Mouse (Mus musculus): Measurements from ENCODE around the gene Arid1b.

Gene Arid1b

DNA sequence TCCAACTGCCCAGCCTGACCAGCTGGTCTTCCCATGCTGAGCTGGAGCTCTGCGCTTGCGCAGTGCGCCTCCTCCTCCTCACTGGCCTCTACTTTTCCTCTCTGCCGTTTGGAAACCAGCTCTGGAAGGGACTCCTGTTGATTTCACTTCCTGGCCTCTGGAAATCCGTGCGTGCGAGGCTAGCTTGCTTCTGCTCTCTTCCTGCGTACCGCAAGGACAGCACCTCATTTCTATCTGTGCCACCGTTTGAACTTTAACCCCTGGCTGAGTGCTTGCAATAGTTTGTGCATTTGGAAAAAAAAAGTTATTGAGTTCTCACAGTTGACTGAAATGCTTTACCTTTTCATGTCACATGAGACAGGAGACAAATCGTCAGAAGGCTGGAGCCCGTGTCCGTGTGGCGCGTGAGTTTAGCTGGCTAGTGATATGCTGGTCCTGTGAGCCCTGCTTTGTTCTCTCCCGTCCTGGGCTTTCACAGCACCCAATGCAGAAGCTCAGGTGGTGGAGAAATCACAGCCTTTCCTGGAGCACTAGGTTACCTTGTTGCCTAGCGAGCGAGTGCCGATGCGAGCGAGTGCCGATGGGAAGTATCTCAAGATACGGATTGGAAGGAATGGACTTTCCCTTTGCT lies 20.3 kb downstream of the Arid1b start:
- DNase-seq (ENCODE audit: extremely low read depth, insufficient read length, low spot score), result no peak

DNA sequence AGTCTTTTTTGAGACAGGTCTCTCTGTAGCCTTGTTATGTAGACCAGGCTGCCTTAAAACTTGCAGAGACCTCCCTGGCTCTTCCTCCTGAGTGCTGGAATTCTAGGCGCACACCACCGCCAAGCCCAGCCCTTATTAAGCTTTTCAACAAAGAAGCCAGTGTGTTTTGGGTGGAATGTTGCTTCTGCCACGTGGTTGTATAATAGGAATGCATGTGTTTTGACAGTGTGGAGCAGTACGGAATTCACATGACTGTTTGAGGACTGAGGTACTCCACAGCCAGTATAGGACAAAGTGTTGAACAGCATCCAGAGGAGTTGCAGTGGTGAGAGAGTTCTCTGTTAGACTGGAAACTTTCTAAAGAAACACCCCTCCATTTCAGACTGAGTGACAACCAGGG lies 22.3 kb downstream of the Arid1b start:
- no peak for DNase-seq (ENCODE audit: extremely low read depth, insufficient read length, low spot score)

DNA sequence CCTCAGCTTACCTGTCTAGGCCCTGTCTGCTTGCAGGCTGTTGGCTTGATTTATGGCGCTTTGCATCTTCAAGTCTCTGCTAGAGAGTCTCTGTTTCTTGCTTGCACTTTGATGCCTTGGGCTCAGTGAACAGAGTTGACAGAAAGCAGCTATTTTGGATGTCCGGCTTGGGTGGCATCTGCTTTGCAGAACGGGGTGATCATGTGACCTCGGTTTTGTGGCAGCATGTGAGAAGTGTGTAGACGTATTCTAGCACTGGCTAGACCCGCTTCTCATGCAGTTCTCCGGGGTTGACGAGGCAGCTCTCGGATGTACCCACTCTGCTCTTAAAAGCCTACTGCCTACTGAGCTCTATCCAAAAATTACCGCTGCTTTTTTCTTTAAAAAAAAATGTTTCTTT lies 22.9 kb downstream of the Arid1b start:
- no peak for DNase-seq (ENCODE audit: extremely low read depth, insufficient read length, low spot score)

DNA sequence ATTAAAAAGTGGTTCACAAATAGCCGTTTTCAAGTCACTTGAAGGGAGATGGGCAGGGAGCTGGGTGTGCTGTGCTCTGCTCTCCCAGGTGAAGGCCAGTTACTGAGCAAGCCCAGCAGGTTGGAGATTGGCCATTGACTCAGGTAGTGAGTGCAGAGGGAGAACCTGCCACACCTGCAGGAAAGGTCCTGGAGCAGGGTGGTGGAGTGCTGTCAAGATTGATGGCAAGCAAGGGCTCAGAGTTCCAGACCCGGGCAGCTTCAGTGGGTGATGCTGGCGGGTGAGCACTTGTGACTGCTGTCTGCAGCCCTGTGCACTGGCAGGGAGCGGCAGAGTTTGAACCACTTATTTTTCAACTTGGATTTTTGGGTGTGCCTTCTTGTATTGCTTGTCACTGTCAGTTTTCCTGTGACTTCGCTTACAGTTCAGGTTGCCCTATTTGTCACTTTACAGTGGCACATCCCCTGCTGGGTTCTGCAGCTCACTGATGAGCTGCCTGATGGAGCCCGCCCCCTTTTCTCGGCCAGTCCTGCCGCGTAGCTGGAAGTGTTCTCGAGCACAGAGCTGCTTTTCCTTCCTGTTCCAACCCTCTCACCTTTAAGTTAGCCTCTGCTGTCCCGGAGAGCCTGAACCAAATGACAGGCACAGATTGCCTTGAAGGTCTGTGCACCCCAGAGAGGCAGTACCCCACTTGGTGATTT lies 27.3 kb downstream of the Arid1b start:
- no peak for DNase-seq (ENCODE audit: extremely low read depth, insufficient read length, low spot score)

DNA sequence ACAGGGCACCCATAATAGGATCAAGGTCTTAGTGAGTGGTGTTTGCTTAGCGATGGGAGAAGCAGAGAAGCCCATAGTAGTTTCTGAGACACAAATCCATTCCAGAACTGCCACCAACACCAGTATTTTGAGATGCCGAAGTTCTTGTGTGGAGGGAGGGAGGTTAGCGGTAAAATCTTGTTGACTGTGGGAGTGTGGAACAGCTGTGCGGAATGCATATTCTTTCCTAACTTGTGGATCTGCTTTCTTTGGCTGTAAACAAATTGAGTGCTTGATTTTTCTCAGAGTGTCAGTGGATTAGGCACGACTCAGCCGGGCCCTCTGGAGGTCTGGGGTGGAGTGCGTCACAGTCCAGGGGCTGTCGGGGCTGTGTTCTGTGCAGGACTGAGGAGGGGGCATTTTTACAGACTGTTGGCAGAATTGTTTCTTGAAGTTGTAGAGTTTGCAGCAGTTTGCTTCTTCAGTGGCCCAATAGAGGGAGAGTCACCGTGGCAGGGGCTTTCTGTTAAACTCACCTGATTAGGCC lies 27.9 kb downstream of the Arid1b start:
- DNase-seq (ENCODE audit: extremely low read depth, insufficient read length, low spot score), result no peak

DNA sequence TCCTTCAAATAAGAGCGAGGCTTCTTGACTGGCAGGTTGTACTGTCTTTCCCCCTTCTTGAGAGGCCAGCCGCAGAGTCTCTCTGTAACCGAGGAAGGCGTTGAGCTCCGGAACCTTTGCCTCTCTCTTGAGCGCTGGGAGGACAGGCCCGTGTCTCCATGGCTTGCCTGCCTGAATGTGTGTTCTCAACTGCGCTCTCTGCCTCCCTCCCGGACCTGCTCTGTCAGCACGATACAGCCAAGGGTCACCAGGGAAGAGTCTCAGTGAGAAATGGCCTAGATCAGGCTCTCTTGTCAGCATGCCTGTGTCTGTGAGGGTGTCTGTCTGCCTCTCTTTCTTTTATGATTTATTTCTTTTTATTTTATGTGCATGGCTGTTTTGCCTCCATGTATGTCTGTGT lies 29.6 kb downstream of the Arid1b start:
- no peak for DNase-seq (ENCODE audit: extremely low read depth, insufficient read length, low spot score)

DNA sequence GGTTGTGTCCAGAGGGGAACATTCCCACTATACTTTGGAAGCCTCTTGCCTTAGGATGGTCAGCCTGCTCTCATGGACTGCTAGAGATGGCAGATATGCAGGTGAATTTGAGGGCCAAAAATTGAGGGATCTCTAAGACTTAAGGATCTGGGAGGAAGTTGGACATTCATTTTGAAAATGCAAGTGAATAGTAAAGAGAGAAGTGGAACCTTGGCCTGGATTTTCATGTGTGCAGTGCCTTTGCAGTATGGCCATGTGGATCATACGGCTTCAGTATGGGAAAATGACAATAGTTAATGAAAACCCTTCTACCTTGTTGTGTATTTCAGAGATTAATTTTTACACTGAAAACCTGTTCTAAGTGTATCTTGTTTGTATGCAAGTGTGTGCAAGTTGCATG lies 31.3 kb downstream of the Arid1b start:
- no peak for DNase-seq (ENCODE audit: extremely low read depth, insufficient read length, low spot score)

DNA sequence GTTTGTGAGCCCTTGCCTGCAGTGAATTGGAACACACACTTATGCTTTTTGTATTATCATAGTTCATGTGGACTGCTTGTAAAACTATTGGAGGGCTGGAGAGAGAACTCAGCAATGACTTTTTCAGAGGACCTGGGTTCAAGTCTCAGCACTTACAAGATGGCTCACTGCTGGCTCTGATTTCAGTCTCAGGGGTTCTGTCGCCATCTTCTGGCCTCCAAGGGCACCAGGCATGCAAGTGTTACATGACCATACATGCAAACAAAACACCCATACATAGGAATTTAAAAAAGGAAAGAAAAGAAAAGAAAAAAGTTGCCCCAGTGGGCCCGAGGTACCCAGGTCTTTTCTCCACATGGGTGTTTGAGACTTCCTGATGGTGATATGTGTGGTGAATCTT lies 32.4 kb downstream of the Arid1b start:
- no peak for DNase-seq (ENCODE audit: extremely low read depth, insufficient read length, low spot score)

DNA sequence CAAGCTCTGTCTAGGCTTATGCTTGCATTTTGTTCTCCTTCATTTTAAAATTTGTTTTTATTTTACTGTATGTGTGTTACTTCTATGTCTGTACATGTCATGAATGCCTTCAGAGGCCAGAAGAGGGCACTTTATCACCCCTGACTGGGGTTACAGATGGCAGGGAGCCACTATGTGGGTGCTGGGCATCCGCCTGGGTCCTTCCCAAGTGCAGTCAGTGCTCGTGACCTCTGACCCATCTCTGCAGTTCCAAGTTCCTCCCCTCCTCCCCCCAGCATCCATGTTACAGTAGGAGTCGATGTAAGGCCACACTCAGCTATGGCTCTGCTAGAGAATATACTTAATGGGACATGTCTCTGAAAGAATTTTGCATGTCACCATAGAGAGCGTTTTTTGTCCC lies 35.0 kb downstream of the Arid1b start:
- no peak for DNase-seq (ENCODE audit: extremely low read depth, insufficient read length, low spot score)

DNA sequence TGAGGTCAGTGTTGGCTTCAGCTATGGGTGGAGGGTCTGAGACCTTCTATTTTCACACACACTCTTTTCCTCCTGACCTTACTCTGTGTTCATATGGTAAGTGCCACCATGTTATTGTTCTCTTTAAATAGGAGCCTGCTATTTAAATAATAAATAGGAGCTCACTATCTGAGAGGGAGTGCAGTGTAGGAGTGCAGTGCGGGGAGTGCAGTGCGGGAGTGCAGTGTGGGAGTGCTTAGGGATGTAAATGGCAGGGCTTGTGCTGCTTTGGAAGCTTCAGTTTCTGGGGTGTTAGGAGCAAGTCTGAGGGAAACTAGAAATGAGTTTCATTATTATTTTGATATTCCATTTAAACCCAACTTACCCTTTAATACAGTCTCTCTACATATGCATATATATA lies 36.2 kb downstream of the Arid1b start:
- no peak for DNase-seq (ENCODE audit: extremely low read depth, insufficient read length, low spot score)

DNA sequence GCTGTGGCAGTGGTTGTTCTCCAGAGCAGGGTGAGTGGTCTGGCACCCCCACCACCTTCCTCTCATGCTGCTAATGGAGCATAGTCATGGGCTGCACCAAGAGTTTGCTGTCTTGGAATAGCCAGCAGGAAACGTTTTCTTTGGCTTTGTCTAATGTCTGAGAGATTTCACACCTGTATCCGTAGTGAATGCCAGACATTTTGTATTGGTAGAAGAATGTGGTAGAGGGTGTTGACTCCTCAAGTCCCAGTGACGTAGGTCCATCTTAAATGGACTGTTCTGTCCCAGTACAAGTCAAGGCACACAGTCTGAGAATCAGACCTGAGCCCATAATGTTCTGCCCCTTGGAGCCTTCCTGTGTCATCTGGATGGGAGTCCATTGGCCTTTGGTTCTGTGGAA lies 39.2 kb downstream of the Arid1b start:
- DNase-seq (ENCODE audit: extremely low read depth, insufficient read length, low spot score), result no peak

DNA sequence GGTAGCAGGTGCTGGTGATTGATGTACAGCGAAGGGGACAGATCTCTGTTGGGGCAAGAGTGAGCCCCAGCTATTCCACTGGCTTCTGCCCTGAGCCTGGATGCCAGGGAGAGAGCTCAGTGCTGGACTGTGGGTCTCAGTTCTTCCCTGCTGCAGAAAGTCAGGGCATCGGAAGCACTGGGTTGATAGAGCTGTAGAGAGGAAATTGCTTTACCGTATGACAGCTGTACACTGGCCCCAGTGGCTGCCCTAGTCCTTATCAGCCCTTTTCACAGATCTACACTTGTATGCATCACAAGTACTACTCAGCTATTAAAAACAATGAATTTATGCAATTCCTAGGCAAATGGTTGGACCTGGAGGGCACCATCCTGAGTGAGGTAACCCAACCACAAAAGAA lies 40.1 kb downstream of the Arid1b start:
- no peak for DNase-seq (ENCODE audit: extremely low read depth, insufficient read length, low spot score)

DNA sequence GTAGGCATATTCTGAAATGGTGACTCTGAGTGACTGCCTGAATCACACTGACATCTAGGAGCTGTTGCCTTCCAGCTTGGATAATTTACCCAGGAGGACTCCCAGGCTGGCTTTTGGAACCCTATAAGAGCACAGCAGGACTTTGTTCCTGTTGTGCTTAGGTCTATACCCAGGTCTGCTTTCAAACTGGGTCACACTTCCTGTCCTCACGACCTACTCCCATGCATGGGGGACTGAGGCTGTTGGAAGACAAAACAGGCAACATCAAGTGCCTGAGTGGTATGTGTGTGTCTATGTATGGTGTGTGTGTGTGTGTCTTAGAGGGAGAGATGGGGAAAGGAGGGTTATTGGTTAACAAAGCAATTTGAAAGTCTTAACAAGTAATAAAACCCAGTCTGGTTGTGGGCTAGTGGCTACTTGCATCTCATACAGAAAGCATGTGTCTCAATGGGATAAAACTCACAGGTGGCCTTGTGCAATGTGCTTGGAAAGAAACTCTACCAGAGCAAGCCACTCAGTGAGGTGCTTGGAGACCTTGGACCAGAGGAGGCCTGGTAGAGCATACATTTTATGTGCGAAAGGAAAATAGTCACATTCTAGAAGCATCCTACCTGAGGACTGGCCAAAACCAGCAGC lies 42.2 kb downstream of the Arid1b start:
- DNase-seq (ENCODE audit: extremely low read depth, insufficient read length, low spot score), result no peak

DNA sequence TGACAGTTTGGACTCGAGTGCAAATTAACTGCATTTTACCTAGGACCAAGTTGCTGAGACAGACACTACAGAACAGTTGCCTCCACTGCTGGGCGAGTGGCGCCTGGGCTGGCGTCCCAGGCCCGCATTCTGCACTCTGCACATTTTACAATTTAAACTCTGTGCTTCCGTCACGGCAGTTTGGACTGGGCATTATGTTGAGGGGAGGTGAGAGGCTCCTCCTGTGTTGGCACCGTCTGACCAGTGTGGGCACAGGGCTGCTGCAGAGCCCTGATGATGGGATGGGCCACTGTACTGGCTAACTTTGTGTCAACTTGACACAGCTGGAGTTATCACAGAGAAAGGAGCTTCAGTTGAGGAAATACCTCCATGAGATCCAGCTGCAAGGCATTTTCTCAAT lies 43.1 kb downstream of the Arid1b start:
- no peak for DNase-seq (ENCODE audit: extremely low read depth, insufficient read length, low spot score)

DNA sequence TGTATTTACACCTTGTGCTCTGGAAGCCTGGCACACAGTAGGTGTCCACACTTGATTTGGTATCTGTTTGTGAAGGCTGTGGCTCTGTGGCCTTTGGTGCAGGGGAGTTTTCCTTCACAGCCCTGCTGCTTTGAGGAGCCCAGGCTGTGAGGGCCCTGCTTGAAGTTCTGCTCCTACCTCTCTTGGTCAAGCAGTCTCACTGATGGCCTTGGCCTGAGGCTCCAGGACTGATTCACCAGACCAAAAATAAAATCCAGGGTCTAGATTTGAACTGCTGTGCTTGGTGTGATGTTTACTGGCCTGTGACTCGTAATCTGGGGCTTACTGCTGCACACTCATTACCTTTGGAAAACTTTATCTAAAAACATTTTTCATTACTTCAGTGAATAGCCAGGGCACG lies 45.7 kb downstream of the Arid1b start:
- no peak for DNase-seq (ENCODE audit: extremely low read depth, insufficient read length, low spot score)

DNA sequence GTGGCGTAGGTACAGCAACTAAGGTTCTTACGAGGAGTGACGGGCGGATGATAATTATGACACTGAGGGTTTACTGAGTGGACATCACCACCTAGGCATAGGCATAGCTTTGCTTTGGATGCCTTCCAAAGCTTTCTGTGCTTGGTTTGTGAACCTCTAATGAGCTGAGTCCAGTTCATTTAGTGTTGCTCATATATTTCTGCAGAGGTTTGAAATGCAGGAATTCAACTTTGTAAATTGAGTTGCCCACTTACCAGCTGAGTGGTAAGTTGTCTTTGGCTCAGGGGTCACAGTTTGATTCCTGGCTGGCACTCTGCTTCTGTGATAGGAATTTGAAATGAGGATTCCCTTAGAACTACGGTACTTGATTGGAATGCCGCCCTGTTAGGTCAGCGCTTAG lies 49.7 kb downstream of the Arid1b start:
- DNase-seq (ENCODE audit: extremely low read depth, insufficient read length, low spot score), result no peak

DNA sequence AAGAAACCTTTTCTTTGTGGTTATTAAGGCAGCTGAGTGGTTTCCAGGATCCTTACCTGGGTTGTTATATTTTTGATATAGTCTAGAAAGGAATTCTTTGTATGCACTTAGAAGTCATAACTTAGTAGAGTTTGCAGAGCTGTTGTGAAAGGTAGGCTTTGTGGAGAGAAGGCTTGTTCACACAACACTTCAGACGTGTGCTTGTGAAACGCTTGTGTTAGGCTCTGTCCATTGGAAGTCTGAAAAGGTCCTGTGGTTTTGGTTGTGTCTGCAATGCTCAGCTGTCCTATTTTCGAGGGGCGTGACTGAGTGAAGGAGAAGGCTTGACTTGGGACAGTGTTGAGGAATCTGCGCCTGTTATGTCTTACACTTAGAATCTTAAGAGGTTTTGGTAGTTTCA lies 51.5 kb downstream of the Arid1b start:
- no peak for DNase-seq (ENCODE audit: extremely low read depth, insufficient read length, low spot score)

DNA sequence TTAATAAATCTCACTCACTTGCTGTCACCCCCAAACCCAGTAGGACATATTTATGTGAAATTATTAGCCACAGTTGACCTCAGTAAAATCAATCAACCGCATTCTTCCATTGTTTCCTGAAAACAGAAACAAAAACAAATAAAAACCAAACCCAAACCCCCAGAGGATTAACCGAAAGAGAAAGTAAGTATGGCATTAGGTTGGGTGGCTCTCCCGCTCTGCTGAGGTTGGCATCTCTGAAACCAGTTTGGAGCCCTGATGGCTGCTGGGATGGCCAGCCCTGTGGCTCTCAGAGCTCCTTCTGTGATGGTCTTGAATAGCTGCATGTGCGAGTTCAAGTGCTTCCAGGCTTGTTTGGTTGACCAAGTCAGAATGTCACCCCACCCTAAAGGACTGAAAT lies 53.2 kb downstream of the Arid1b start:
- no peak for DNase-seq (ENCODE audit: extremely low read depth, insufficient read length, low spot score)

DNA sequence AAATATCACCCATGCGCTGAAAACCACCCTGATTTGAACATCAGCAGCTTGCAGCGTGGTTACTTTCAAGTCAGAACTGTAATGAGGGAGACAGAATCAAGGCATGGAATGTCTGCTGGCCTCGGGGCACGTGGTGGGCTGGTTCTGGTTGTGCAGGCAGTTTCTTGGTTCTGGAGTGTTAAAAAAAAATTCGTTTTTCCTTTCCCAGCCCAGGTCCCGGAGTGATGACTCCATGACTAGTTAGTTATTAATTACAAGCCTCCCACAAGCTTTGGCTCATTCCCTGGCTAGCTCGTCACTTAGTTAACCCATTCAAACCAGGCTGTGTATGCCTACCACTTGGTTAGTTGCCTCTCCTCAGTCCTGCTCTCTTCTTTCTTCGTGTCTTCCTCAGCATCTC lies 56.1 kb downstream of the Arid1b start:
- DNase-seq (ENCODE audit: extremely low read depth, insufficient read length, low spot score), result no peak

DNA sequence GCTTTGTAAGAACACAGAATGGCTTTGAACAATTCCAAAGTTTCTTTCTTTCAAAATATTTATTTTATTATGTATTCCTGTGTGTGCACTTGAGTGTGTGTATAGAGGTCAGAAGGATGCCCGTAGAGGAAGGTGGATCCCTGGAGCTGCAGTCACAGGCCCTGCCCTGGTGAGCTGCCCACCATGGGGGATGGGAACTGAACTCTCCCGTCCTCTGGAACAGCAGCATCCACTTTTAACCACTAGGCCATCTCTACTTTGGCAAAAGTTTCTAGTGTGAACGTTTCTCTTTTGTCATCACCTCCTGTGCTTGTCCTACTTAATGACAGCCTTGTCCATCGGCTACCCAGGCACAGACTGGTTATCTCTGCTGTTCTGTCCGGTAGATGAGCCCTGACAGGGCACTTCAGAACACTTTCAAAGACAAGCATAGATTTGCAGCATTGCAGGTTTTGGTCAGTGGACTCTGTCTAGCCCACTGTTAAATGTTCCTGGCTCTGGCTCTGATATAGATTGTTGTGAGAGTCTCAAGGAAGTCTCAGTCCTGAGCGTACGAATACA lies 56.9 kb downstream of the Arid1b start:
- no peak for DNase-seq (ENCODE audit: extremely low read depth, insufficient read length, low spot score)

DNA sequence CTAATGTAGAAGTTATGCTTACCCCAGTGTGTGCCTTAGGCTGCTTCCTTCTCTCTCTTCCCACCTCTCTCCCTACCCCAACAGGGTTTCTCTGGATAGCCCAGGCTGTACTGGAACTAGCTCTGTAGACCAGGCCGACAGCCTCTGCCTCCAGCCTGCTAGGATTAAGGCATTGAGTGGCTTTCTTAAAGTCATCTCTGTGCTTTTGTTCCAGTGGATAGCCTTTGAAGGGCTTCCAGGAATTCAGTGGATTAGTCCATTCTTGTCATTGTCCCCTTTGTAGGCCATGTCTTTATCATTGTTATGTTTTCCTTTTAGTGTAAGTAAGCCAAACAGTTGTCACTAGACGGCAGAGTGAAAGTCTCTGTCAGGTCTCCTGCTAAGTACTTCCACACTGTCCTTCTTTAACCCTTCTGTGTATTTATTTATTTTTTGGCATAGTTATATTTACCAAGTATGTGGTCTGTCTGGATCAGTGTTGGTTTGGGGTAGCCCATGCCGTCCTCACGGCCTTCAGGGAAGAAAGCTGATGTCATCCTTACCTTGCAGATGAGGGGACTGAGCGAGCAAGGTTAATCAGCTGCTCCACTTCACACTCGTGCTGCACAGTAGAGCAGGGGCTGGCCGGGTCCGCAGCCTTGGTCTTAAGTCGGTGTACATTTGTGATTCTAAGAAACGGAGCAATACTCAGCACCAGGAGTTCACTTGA lies 58.1 kb downstream of the Arid1b start:
- no peak for DNase-seq (ENCODE audit: extremely low read depth, insufficient read length, low spot score)
